8 mouse cellular contexts compared by ENCODE assay signal in the genomic region with DNA sequence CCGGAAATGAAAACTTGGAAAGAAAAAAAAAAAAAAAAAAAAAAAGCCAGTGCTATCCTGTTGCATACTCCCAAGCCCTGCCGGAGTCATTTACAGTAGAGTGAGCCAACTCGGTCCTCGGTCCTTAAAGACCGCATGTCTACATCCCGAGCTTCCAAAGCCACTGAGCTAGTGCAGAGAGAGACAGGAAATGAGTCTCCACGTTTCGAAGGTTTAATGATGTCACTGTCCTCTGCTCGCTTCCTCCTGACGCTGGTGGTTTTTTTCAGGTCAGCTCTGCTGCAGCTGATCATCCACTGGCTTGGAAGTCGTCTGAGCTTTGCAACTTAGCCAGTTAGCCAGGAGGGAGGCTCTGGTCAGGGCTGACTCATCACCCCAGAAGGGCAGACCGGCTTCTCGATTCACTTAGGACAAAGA. TPM values are rescaled to one million over a fixed set of nuclear protein-coding genes. Genes with fewer than 3 reads are reported as not detected.
DNase-seq lines count a peak whose midpoint lies in the region; ATAC-seq and TF ChIP-seq lines count a peak whose summit lies in the region.

No protein-coding gene starts in this region.

- peak overlapping the region; percentile 33 for H3K4me2 ChIP-seq in intestine, embryonic 15.5 days (replicated peaks)
- no peak overlapping the region for H3K4me2 ChIP-seq in neural tube, embryonic 15.5 days

- no peaks in the 10 kb centered on the region for H3K36me3 ChIP-seq in intestine, embryonic 15.5 days
- H3K36me3 ChIP-seq in neural tube, embryonic 15.5 days, result no peaks in the 10 kb centered on the region

- H3K4me1 ChIP-seq in intestine, embryonic 15.5 days (replicated peaks), result peaks cover 25% of the 10 kb centered on the region
- H3K4me1 ChIP-seq in neural tube, embryonic 15.5 days, result peaks cover 10% of the 10 kb centered on the region

- peak; percentile 31 for DNase-seq in kidney, adult 11 months
- no peak for DNase-seq in kidney, adult 18-20 months
- DNase-seq in gastrocnemius, adult 18-20 months (ENCODE audit: low spot score), result peak; percentile 71
- DNase-seq in lung, adult 18-20 months, result peak; percentile 44 to 55
- DNase-seq in thymus, postnatal 0 days (ENCODE audit: low spot score), result peak; percentile 78
- DNase-seq in layer of hippocampus, adult 2 months (ENCODE audit: low spot score in 2 of 2), result no peak

- TF ChIP-seq CTCF in layer of hippocampus, adult 2 months (conservative IDR thresholded peaks at IDR 0.05), result no peak

- WGBS in intestine, embryonic 15.5 days, result 14% methylated on average over 13 of the region's 13 CpGs
- whole genome bisulfite sequencing in neural tube, embryonic 15.5 days, result 71% methylated on average over 13 of the region's 13 CpGs

- no peak overlapping the region for H3K4me3 ChIP-seq in intestine, embryonic 15.5 days (replicated peaks)
- H3K4me3 ChIP-seq in layer of hippocampus, adult 2 months, result no peak overlapping the region
- H3K4me3 ChIP-seq in neural tube, embryonic 15.5 days (replicated peaks), result no peak overlapping the region

- peak overlapping the region; percentile 39 for H3K27ac ChIP-seq in intestine, embryonic 15.5 days
- H3K27ac ChIP-seq in layer of hippocampus, adult 2 months, result no peak overlapping the region
- no peak overlapping the region for H3K27ac ChIP-seq in neural tube, embryonic 15.5 days (replicated peaks)

- no peaks in the 10 kb centered on the region for H3K27me3 ChIP-seq in intestine, embryonic 15.5 days (replicated peaks)
- H3K27me3 ChIP-seq in neural tube, embryonic 15.5 days (replicated peaks), result no peaks in the 10 kb centered on the region

- H3K9ac ChIP-seq in intestine, embryonic 15.5 days, result no peak overlapping the region
- no peak overlapping the region for H3K9ac ChIP-seq in neural tube, embryonic 15.5 days (replicated peaks)

- no peaks in the 10 kb centered on the region for H3K9me3 ChIP-seq in intestine, embryonic 15.5 days
- H3K9me3 ChIP-seq in neural tube, embryonic 15.5 days (replicated peaks), result no peaks in the 10 kb centered on the region

- peak; percentile 71 for ATAC-seq in intestine, embryonic 15.5 days
- ATAC-seq in neural tube, embryonic 15.5 days (ENCODE audit: low FRiP score), result no peak

RNA-seq across cellular contexts. Expression of gene Phlda1, which starts 10.1 kb away (rescaled TPM):
- 1 to 10 TPM; 2.7 to 4.7 TPM for total RNA-seq in gastrocnemius, adult 18-20 months (2021)
- 38.6 and 43.2 TPM in 2 replicates for polyA plus RNA-seq in intestine, embryonic 15.5 days (2015; fragmentation: Nextera tagmentation; extraction: Ambion mirVana)
- polyA plus RNA-seq in thymus, postnatal 0 days (2015; fragmentation: Nextera tagmentation; extraction: Ambion mirVana), result 61.1 and 64.1 TPM in 2 replicates
- total RNA-seq in layer of hippocampus, adult 2 months (2021), result 10 to 100 TPM; 16.7 to 18.3 TPM
- polyA plus RNA-seq in neural tube, embryonic 15.5 days (2015; fragmentation: Nextera tagmentation; extraction: Ambion mirVana), result 67.4 and 69.7 TPM in 2 replicates

RNA-seq across cellular contexts. Expression of gene Nap1l1, which starts 43.2 kb away (rescaled TPM):
- 10 to 100 TPM; 63.4 to 69.3 TPM for total RNA-seq in gastrocnemius, adult 18-20 months (2021)
- polyA plus RNA-seq in intestine, embryonic 15.5 days (2015; fragmentation: Nextera tagmentation; extraction: Ambion mirVana), result 168 and 196 TPM in 2 replicates
- polyA plus RNA-seq in thymus, postnatal 0 days (2015; fragmentation: Nextera tagmentation; extraction: Ambion mirVana), result 222 and 227 TPM in 2 replicates
- total RNA-seq in layer of hippocampus, adult 2 months (2021), result 100 to 1,000 TPM; 157 to 162 TPM
- polyA plus RNA-seq in neural tube, embryonic 15.5 days (2015; fragmentation: Nextera tagmentation; extraction: Ambion mirVana), result 162 and 180 TPM in 2 replicates

Comparison
In these comparisons a context has a peak if more than half of its experiments do, and no peak if none do; other contexts are left out.
1. DNase-seq: peak in kidney, adult 11 months (single experiment), gastrocnemius, adult 18-20 months (single experiment), lung, adult 18-20 months (2 of 2) and thymus, postnatal 0 days (single experiment); none in kidney, adult 18-20 months (single experiment) and layer of hippocampus, adult 2 months (0 of 2).